Mouse (Mus musculus): ENCODE results near the gene Tmem196.
A peak's percentile ranks its signal among the peaks of the same experiment; 100 is the strongest.

Tmem196 gene

GRCm38 (mm10) chr12:119945589-119946310 is at the start of gene Tmem196:
TSS of gene Tmem196 (plus strand) at chr12:119945822.
- no peak for DNase-seq

DNA sequence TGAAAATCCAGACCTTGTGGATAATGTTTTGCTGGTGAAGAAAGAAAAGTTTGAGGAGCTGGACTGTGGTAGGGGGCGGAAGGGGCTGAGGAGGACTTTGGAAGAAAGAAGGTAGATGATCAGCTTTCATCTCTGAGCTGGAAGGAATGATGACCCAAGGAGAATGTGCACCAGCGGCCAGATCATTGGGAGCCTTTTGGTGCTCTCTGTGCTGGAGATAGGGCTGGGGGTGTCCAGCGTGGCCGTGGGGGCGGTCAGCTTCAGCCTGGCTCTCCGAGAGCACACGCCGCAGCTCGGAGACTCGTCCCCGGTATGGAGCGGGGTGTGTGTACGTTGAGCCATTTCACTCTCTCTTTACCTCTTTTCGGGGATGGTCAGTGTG is 680 bp downstream of the Tmem196 start:
- no peak for DNase-seq

DNA sequence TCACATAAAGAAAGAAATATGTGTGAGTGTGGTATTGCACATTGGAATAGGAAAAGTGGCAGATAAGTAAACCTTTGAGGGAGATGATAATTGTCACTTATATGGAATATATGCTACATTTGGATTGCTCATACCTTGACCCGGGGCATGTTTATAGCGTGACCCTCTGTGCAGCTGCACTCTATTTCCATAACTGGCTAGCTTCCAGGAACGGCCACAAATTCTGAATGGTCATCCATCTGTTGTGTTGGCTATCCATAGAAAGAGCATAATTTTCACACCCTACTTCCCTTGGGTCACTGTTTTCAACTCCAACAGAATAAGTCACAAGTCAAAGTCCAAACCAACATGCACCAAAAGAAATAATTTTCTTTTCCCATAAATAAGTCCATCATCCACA is 11.4 kb downstream of the Tmem196 start:
- DNase-seq: no peak

- DNase-seq: no peak
These were observed 15.1 kb downstream of the Tmem196 start for GRCm38 (mm10) chr12:119960730-119961129.

GRCm38 (mm10) chr12:119965373-119965772 is 19.8 kb downstream of the Tmem196 start:
- no peak for DNase-seq

GRCm38 (mm10) chr12:119970068-119970467 is 24.4 kb downstream of the Tmem196 start:
- DNase-seq: no peak

DNA sequence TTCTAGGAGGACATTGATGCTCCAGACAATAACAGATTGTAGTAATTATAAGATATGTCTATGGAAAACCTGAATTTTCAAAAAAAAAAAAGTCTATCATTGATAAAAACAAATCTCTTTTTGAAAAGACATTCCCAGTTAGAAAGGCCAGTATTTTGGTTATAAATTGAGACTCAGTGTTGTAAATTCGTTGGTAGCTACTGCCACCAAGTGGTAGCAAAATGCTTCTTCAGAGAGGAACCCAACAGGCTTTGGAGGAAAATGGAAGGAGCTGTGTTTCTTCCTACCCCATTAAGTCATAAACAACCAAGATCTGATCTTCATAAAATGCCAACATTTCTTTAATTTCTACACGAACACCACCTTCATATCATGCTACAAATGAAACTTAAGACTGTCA is 36.1 kb downstream of the Tmem196 start:
- no peak for DNase-seq

DNA sequence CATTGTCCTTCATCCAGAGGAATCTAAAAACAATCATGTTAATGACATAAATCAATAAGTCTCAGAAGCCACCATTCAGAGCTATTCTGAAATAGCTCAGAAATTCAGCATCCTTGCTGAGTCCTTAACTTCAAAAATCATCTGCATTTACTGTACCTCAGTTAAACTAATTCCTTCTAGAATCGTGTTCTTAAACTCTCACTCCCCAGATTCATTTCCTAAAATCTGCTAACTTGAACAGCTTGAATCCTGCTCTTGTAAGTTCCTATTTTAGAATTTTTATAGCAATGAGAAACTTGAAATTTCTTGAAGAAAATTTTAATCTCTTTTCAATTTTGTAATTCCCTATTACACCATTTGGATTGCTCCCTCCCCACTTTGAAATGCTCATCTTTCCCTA is 52.6 kb downstream of the Tmem196 start:
- no peak for DNase-seq

GRCm38 (mm10) chr12:120004280-120004679 is 58.7 kb downstream of the Tmem196 start:
- DNase-seq: no peak

DNA sequence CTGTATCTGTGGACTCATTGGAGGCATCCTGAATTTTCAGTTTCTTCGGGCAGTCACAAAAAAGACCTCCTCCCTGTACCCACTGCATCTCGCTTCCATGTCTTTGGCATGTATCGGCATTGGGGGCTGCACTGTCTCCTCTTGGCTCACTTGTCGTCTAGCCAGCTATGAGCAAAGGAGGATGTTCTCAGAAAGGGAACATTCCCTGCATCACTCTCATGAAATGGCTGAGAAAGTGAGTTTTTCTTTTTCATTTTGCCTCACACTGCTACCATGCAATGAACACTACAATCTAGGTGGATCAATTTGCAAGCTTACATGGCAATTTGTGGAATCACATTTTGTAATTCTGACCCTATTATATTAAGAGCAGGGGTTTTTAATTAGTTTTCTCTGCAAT is 69.1 kb downstream of the Tmem196 start:
- no peak for DNase-seq

GRCm38 (mm10) chr12:120015201-120015600 is 69.6 kb downstream of the Tmem196 start:
- no peak for DNase-seq

DNA sequence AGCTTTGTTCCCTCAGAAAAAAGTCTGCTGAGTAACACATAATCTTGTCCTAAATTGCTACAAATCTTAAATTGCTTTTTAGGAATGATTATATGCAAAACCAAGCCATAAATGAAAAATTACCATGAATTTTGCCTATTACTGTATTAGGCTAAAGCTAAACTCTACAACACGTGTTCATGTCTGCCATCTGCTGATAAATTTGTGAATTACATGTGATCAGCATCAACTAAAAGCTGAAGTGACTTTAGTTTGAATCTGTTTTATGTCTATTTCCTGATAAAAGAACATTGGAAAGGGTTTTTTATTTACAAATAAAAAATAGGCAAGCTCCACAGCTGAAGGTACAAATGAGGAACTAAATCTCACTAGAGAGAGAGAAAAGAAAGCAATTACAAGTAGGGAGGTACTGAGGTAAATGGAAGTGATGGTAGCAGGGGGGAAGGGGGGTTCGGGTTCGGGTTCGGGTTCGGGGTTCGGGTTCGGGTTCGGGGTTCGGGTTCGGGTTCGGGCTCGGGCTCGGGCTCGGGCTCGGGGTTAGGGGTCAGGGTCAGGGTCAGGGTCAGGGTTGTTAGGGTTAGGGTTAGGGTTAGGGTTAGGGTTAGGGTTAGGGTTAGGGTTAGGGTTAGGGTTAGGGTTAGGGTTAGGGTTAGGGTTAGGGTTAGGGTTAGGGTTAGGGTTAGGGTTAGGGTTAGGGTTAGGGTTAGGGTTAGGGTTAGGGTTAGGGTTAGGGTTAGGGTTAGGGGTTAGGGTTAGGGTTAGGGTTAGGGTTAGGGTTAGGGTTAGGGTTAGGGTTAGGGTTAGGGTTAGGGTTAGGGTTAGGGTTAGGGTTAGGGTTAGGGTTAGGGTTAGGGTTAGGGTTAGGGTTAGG is 82.7 kb downstream of the Tmem196 start:
- peak; percentile 6 to 69 for DNase-seq

Measured in thymus, adult 18-20 months (tissue).